Mouse (Mus musculus) cerebellum, postnatal 36 days (tissue): Measurements from ENCODE around the gene Maf.
A peak's percentile ranks its signal among the peaks of the same experiment; 100 is the strongest.

Experiments
- DNase-seq, 2 experiments: peaks; one replicate each; pipeline ENCODE4 v3.0.0; 2021 to 2022; ENCODE audit warnings: mixed read lengths in 2 of 2

Gene Maf

DNA sequence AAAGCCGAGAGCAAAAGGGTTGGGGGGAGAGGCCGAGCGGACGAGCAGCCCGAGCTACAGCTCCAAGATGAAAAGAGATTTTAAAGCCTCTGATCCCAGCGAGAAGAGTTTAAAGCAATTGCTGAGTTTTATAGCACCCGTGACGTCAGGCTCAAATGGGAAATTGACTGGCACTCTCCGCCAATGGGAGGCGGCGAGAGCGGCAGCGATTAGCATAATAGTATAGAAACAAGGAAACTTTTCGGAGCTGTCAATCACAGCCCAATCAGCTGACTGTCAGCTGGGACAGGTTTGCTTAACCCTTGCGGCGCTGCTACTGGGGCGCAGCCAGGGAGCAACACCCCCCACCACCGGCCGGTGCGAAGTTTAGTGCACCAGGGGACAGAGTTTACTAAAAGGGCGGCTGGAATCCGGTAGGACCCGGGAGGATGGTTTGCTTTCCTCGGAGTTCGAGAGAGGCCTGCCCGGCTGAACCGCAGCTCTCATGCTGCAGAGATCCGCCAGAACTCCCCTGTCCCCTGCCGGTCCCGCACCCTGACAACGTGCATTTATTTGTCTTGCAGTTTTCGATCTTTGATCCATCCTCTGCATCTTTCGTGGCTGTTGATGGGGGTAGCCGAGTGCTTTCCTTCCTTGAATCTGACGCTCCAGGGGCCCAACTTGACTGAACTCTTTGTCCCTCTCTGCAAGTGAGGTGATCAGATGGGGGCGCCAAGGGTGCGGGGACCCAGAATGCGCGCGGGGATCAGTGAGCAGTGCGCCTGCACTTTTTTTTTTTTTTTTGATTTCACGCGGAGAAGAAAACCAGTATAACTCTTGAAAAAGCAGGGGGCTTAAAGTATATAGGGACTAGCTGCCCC, at the start of gene Maf:
TSS of gene Maf (minus strand) at position 64 of the 860 bp plus-strand sequence.
- DNase-seq: peak; percentile 62 to 72

DNA sequence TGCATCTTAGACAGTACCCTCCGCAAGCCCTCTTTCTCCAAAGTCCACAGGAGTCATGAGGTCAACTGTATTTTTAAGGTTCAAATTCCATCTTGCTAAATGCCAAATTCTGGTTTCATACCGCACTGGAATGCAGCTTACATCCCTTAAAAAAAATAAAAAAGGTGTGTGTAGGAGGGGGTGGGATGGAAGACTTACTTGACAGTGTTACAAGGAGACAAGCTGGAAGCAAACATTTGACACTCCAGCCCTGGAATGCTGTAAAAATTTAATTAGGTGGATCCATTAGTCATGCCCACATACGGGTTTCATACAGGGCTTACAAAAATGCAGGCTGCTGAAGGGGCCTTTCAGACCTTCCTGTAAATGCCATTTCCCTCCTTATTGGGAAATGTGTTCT, 49.4 kb upstream of the Maf start:
- DNase-seq: no peak

DNA sequence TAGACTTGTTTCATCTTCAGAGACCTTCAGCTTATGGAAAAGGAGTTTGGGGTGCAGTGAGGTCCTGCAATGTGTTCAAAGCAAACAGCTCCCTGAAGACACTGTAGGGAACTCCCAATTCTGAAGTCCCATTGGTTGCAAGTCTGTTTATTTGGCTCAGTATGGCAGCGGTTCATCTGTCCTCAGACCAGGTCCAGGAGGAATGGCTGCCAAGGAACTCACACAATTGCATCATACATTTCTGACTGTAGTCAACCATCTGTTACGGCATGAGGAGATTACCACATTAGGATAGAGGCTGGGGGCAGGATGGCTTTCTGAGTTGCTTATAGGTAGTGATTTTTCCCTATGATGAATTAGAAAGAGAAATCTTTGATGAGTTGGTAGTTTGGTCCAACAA, 48.4 kb upstream of the Maf start:
- DNase-seq: peak; percentile 73 to 76

DNA sequence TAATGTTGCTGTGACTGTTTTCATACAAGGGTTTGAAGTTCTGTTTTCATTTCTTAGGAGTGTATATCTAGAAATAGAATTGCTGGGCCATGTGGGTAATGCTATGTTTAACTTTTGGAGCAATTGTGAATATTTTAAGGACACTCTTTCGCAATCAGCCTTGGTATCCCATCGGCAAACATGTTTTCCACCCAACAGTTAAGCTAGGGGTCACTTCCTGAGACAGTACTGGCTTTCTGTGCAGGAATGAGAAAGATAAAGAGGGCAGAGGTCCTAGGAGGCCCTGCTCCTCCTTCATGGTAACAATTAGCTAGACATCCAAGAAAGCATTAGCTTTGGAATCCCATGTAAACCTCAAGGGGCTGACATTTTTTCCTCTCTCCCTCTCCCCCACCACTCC, 47.1 kb upstream of the Maf start:
- DNase-seq: no peak

DNA sequence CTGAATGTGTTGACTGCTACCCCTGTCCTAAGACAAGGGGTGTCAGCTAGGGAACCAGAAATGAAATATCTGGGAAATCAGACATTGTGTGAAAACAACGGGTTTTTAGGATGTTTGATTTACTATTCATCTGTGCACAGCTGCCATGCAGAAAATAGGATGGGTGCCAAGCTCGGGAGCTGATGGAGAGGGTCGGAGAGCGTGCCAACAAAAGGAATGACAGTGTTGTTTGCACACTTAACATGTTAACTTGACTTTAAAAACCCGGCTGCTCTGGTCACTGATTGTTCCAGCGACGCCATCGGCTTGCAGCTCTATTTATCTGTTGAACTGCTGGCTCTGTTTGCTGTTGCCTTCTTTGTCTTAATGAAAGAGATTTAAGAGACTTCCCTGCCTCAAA, 46.2 kb upstream of the Maf start:
- DNase-seq: no peak

DNA sequence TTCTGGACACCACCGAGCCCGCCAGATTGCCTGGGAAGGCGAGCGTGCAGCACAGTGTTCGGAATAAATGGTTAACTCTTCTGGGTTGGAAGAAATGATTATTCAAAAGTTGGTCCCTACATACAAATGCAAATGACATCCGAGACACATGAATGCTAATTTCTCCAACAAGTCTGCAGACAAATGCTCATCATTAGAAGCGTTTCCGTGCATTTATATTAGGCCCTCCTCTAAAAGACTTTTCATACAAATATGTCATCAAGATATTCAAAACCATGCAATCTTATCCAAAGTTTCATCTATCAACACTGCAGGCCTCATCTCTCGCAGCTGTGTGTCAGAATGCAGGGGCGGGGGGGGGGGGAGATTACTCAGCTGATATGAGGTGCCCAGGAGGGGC, 39.8 kb upstream of the Maf start:
- DNase-seq: no peak

DNA sequence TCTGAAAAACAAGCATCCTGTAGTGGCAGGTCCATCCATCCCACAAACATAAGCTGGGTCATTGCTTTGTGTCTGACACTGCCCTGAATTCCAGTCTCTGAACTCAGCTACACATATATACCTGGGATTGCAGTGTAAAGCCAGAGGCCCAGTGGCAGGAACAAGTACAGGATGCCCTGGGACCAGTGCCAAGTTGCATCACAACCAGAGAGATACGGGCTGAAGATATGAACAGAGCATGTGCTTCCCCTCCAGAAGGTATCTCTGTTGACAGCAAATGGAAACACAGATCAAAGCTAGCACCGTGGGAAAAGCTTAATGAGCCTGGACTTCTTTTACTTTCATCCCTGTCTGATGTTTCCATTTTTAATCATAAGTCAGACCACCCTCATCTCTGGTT, 38.1 kb upstream of the Maf start:
- peak in 1 of 2 experiments; percentile 20 for DNase-seq

DNA sequence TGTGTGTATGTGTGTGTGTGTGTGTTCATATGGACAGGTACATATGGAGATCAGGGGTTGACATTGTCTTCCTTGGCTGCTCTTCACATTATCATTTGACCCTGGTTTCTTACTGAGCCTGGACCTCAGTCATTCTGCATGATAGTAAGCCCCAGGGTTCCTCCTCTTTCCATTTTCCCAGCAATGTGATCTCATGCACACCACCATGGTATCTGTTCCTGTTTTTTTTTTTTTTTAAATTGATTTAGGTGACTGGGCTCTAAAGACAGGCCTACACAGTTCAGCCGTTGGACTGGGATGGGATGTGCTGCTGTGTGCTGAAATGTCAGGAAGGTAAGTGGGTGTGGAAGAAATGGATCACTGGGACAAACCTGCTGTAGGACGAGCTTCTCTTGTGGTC, 35.8 kb upstream of the Maf start:
- no peak for DNase-seq

DNA sequence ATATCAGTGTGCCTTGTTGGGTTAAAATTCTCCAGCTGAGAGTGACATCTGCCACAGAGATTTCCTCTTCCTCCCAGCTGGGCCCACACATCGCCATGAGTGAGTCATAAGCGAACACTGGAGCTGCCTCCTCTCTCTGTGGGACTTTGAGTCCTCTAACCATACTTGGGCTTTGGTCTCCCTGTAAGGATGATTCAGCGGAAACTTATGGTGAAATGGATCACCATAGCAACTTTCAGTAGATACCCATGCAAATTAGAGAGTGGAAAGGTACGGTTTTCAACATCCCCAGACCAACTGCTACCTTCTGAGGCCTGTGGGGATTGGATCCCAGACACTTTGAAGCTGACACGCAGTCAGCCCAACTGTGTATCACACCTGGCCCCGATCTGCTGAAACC, 35.1 kb upstream of the Maf start:
- no peak for DNase-seq

DNA sequence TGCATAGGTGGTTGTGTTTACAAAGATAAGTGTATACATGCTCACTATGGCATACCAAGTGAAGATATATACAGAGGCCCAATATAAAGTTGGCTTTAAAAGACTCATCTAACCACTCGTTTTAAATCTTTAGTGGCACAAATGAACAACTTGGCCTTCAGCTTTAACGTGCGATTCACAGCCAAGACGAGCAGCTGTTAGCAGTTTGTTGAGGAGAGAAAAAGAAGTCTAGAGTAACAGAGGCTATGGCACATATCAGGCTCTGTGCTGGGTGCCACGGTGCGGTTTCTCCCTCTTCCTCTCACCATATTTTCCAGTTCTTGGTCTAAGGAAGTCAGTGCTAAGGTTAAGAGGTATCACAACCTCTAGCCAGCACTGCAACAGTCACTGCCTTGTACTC, 34.4 kb upstream of the Maf start:
- DNase-seq: no peak

DNA sequence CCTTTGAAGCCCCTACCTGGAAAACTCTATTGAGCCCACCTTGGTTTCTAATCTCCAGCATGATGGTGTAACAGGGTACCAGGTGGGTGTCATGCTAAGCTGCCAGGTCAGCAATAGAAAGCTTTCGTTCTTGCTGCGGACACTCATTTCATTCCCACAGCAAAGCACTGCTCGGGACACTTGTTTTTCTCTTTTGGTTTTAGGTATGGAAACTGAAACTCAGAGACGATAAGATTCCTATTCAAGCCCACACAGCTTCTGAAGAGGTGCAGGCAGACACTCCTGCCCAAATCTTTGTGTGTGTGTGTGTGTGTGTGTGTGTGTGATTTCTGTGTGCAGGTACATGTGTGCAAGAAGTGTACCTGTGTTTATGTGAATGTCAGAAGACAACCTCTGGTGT, 32.2 kb upstream of the Maf start:
- no peak for DNase-seq

DNA sequence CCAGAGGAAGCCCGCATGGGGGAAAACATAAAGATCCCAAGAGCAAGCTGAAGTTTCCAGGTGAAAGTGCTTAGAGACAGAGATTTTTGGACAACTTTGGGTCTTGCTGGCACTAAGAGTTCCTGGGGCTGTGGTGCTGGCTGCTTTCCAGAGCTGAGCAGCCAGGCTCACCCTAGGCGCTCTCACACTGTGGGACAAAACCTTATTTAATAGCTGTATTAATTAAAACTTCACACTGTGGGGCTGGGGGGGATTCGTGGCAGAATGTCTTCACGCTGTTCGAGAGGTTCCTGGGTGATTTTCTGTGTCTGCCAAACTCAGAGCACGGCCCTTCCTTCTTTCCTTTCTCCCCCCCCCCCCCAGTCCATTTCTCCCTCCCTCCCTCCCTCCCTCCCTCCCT, 24.8 kb upstream of the Maf start:
- no peak for DNase-seq

DNA sequence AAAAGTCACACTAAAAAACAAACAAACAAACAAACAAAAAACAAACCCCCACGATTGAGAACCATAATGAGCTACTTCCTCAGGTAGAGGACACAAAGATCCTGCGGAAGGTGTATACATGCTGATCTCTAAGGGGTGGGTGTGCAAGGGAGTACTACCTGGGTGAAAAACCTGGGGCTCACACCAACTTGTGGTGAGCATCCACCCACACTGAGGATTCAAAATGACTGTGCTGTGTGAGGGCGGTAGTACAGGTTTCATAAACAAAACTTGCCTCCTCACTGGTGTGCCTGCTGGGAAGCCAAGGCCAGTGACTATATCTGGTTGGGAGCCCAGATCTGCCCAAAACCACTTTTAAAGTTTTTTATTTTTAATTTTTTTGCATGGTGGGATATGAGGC, 19.2 kb upstream of the Maf start:
- no peak for DNase-seq

DNA sequence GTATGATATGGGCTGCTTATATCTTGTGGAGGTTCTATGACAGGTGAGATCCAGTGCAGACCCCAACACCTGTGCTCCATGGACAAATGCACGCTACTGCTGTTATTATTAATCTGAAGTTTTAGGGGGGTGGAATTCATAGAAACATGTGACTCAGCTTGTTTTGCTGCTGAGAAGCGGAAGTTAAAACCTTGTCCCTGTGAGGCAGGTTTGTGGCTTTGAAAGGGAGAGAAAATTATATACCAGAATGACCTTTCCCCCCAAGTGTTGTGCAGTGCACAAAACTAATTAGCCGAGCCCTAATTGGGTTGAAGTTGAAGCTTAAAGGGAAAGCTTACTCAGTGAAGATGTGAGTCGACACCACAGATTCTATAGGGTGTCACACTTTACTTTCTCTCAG, 18.6 kb upstream of the Maf start:
- no peak for DNase-seq

DNA sequence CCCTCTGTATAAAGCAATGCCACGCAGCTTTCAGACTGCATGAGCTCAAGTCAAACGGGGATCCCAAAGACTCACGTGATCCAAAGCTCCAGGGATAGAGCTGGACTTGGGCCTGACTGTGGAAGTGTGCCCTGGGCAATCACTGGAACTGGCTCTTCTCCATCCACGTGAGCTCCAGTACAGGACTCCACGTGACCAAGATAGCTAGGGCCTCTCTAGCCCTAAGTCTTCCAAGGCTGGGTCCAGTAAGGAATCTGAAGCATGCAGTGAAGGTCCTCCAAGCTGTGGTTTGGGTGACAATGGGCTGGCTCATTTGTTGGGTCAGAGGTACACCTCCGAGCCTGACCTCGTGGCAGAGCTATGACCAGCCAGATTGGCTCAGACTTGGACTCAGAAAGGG, 11.5 kb upstream of the Maf start:
- no peak for DNase-seq

DNA sequence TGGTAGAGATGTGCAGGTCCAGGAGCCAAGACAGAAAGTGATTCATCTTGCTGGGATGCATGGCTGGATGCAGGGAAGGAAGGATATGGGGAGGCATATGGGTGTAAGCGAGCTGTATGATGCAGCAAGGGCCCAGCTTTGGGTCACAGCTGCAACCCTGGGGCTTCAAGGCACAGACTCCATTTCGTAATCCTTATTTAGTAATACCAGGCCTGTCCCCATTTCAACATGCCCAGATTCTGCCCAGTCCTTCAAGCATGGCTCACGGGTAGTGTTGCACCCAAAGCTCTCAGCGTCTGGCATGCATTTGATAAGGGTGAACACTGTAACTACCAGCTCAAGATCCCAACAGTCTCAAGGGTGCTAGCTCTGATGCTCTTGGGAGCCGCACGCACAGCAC, 11.0 kb upstream of the Maf start:
- DNase-seq: no peak

DNA sequence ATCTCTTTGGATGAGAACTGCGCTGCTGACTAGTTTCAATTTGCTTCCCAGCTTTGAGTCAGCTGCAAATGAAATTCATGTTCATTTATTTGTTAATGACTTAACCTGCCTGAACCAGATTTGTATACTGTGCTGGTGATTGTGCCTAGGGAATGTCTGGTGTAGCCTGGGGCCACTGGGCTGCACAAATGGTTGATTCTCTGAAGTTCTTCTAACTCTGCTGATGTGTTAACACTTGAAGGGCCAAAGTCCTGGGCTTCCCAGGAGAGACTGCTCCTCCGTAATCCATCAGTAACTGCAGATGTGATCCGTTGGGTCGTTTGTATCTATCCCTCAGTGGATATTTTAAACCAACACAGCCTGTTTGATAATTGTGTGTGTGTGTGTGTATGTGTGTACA, 7.7 kb upstream of the Maf start:
- DNase-seq: no peak

DNA sequence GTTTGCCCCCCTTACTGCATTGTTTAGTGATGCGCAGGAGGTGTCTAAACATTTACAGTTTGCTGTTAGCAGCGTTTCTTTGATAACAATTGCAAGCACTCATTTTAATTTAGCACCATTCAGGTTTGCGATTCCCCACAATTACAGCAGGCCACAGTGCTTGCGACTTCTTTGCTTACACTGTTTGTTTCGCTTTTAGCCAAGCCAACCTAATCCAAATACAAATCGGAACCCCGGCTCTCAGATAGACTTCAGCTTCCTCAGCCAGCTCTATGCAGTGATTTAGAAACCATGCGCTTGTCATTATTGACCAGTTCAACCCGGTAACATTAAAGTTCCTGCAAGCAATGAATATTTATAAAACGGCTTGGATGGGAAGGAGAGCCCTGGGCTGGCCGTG, 3.5 kb upstream of the Maf start:
- DNase-seq: no peak

DNA sequence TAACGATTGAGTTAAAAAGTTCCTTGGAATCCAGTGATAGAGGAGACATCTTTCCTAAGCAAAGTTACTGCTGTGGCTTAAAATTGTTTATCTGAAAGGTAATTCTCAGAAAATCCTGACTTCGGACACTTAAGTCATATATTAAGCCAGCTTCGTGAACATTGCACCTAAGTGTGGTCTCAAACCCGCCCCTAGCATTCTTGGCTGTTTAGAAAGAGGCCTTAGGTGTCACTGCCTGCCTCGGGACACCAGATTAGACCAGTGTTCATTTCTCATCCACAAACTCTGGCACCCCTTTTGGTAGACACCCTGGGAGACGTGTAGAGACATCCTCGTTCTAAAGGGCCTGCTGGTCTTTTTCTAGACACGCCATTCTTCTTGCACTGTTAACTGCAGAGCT, 2.3 kb upstream of the Maf start:
- DNase-seq: no peak

DNA sequence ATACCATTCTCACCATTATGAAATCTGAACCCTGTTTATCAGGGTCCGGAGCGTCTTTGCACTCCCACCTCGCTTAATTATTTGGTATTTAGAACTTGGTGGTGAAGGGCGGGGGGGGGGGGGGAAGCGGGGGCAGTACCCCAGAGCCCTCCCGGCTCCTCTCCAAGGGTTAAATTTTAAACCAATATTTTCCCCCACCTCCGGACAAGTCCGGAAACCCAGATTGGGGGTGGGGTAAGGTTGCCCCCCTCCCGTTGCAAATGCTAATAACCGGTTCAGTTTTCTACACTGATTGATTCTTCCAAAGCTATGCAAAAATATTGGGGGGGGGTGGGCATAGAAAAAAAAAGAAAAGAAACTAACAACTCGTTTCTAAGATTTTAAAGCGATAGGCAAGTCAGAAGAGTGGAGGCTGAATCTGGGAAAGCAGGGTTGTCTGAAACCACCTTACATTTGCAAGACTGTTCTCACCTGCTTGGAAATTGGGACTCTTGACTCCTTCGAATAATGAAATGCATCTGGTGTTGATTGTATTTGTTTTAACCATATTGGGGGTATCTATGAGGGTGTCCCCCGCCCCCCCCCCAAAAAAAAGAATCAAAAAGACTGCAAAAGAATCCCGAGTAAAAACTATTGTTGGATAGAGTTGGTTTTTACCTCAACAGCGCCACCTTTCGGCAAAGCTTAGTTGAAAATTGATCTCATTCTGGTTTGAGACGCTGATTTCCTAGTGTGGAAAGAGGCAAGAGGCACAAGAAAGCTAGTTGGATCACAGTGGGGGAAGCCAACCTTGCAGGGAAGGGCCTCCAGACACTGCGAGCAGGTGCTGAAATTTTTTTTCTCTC, 1.6 kb upstream of the Maf start:
- peak; percentile 76 to 88 for DNase-seq

DNA sequence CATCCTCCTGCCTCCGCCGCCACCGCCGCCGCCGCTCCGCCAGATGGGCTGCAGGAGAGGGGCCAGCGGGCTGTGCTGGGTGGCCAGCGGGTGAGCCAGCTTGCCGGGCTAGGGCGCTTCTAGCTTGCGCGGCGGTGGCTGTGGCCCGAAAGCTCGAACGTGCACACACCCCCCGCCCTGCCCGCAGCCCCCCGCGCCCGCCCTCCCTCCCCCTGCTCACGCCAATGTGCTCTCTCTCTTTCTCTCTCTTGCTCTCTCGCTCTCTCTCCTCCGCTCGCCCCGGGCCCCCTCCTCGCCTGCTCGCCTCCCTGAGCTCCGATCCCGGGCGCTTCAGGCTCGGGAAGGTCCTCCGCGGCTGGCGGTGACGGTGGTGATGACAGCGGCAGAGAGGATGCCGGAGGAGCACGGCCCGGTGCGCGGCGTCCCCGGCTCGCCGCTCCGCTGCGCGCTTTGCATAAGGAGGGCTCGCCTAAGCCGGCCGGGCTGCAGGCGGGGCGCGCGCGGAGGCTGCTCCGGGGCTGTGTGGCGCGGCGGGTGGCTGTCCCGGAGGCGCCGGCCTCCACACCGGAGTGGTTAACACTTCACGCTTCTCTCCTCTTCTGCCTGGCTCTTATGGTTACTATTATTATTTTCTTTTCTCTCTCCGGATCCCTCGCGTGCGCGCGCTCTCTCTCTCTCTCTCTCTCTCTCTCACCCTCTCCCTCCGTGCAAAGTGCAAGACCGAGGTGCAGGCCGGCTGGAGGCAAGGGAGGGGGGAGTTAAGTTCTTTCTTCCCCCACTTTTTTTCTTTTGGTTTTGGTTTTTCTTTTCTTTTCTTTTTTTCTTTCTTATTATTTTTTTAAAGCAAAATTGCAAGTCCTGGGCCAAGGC, 498 bp downstream of the Maf start:
- peak; percentile 74 for DNase-seq

DNA sequence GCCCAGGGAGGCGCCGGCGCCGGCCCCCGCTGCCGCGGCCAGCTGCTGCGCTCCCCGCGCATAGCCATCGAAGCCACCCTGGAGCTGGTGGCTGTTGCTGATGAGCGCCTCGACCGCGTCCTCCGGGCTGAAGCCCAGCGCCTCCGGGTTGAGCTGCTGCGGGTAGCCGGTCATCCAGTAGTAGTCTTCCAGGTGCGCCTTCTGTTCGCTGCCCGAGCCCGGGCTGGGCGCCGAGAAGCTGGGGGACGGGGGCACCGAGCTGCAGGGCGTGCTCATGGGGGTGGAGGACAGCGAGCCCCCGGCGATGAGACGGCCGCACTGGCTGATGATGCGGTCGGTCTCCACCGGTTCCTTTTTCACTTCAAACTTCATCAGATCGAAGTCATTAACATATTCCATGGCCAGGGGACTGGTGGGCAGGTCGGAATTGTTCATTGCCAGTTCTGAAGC, 1.2 kb downstream of the Maf start:
- DNase-seq: peak; percentile 52 to 62

DNA sequence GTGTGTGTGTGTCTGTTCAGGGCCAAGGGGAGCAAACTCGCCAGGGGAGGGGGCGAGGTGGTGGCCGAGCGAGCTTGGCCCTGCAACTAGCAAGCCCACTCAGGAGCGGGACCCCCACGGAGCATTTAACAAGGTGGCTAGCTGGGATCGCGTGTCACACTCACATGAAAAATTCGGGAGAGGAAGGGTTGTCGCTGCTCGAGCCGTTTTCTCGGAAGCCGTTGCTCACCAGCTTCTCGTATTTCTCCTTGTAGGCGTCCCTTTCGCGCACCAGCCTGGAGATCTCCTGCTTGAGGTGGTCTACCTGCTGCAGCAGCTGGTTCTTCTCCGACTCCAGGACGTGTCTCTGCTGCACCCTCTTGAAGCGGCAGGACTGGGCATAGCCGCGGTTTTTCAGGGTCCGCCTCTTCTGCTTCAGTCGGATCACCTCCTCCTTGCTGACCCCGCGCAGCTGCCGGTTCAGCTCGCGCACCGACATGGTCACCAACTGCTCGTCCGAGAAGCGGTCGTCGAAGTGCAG, 1.9 kb downstream of the Maf start:
- DNase-seq: peak; percentile 61 to 66
